Mouse (Mus musculus): ENCODE data around the gene Nipbl. TPM values are rescaled to one million over a fixed set of nuclear protein-coding genes. Genes with fewer than 3 reads are reported as not detected.

Nipbl gene
- polyA plus RNA-seq (2012; fragmentation: generic; extraction: Trizol), result 1 to 10 TPM in 1 of 2 experiments, under 1 TPM in 1; 0.56 to 5.2 TPM

GRCm38 (mm10) chr15:8443926-8444889 is at the start of gene Nipbl:
TSS of gene Nipbl (minus strand) at chr15:8444463.

Other genes starting within 250 kb of the Nipbl start
- not detected for gene Gm2310, start 75.5 kb upstream of the Nipbl start, polyA plus RNA-seq (2012; fragmentation: generic; extraction: Trizol)

Measured in C3H10T1/2 (cell line).